10 mouse cellular contexts compared by ENCODE assay signal in genomic region chr7:70325381-70325780, GRCm38 (mm10). TPM values are rescaled to one million over a fixed set of nuclear protein-coding genes. Genes with fewer than 3 reads are reported as not detected.
DNase-seq lines count a peak whose midpoint lies in the region; ATAC-seq lines count a peak whose summit lies in the region.
"Had no signal": no experiment of that assay in that cellular context is flagged by ENCODE, and none has a peak within 500 bp of the region (broad histone marks: within the 10 kb centered on the region; RNA-seq: fewer than 3 reads in every experiment).

No protein-coding gene starts in this region.

- H3K36me3 ChIP-seq in heart, embryonic 12.5 days = no peaks in the 10 kb centered on the region
- H3K36me3 ChIP-seq in heart, embryonic 16.5 days (ENCODE audit: control insufficient read depth, insufficient read depth) = no peaks in the 10 kb centered on the region
- no peaks in the 10 kb centered on the region for H3K36me3 ChIP-seq in midbrain, embryonic 13.5 days
- H3K36me3 ChIP-seq in liver, embryonic 12.5 days = no peaks in the 10 kb centered on the region

- WGBS in heart, embryonic 12.5 days = under 1% methylated on average over 18 of the region's 18 CpGs
- WGBS in heart, embryonic 16.5 days = 4% methylated on average over 18 of the region's 18 CpGs
- WGBS in midbrain, embryonic 13.5 days = under 1% methylated on average over 18 of the region's 18 CpGs
- 1% methylated on average over 18 of the region's 18 CpGs for WGBS in liver, embryonic 12.5 days (ENCODE audit: insufficient replicate concordance)

- peak overlapping the region; percentile 28; the same call in 1 of the 2 replicates for H3K4me2 ChIP-seq in heart, embryonic 12.5 days
- H3K4me2 ChIP-seq in heart, embryonic 16.5 days (ENCODE audit: low read depth, low read length) = peak overlapping the region; percentile 13; the same call in 1 of the 2 replicates
- H3K4me2 ChIP-seq in midbrain, embryonic 13.5 days (replicated peaks) = peak overlapping the region; percentile 45
- no peak overlapping the region for H3K4me2 ChIP-seq in liver, embryonic 12.5 days

- H3K9ac ChIP-seq in heart, embryonic 12.5 days = no peak overlapping the region
- no peak overlapping the region for H3K9ac ChIP-seq in heart, embryonic 16.5 days (ENCODE audit: low read length)
- peak overlapping the region; percentile 48; the same call in 1 of the 2 replicates for H3K9ac ChIP-seq in midbrain, embryonic 13.5 days (replicated peaks)
- no peak overlapping the region for H3K9ac ChIP-seq in liver, embryonic 12.5 days

- H3K27me3 ChIP-seq in heart, embryonic 12.5 days (replicated peaks) = peaks cover 82% of the 10 kb centered on the region
- H3K27me3 ChIP-seq in heart, embryonic 16.5 days (ENCODE audit: control insufficient read depth, insufficient read depth, low read length) = peaks cover 74% of the 10 kb centered on the region
- H3K27me3 ChIP-seq in midbrain, embryonic 13.5 days = peaks cover 97% of the 10 kb centered on the region
- H3K27me3 ChIP-seq in liver, embryonic 12.5 days (replicated peaks) = peaks cover 85% of the 10 kb centered on the region

- H3K27ac ChIP-seq in heart, embryonic 12.5 days (ENCODE audit: poor library complexity, severe bottlenecking) = no peak overlapping the region
- H3K27ac ChIP-seq in heart, embryonic 16.5 days (ENCODE audit: low read length) = no peak overlapping the region
- peak overlapping the region; percentile 78 for H3K27ac ChIP-seq in midbrain, embryonic 13.5 days
- no peak overlapping the region for H3K27ac ChIP-seq in liver, embryonic 12.5 days

- intact Hi-C loops in left cerebral cortex, postnatal 36 days (cut with DNase I) = no loop called here

- no peak for DNase-seq in heart, postnatal 4 days
- DNase-seq in R1 (ENCODE audit: low read depth, low spot score) = peak; percentile 69
- no peak for DNase-seq in left cerebral cortex, postnatal 36 days (ENCODE audit: low spot score in 2 of 2)

- H3K4me3 ChIP-seq in heart, embryonic 12.5 days = no peak overlapping the region
- H3K4me3 ChIP-seq in heart, embryonic 16.5 days (ENCODE audit: low read length) = peak overlapping the region; percentile 17
- peak overlapping the region; percentile 15 for H3K4me3 ChIP-seq in midbrain, embryonic 13.5 days (replicated peaks)
- no peak overlapping the region for H3K4me3 ChIP-seq in liver, embryonic 12.5 days

- no peaks in the 10 kb centered on the region for H3K9me3 ChIP-seq in heart, embryonic 12.5 days (replicated peaks)
- no peaks in the 10 kb centered on the region for H3K9me3 ChIP-seq in heart, embryonic 16.5 days (replicated peaks; ENCODE audit: control insufficient read depth, low read length)
- no peaks in the 10 kb centered on the region for H3K9me3 ChIP-seq in midbrain, embryonic 13.5 days
- no peaks in the 10 kb centered on the region for H3K9me3 ChIP-seq in liver, embryonic 12.5 days (replicated peaks)

- no peaks in the 10 kb centered on the region for H3K4me1 ChIP-seq in heart, embryonic 12.5 days (replicated peaks)
- no peaks in the 10 kb centered on the region for H3K4me1 ChIP-seq in heart, embryonic 16.5 days (ENCODE audit: control insufficient read depth, insufficient read depth, low read length)
- H3K4me1 ChIP-seq in midbrain, embryonic 13.5 days (replicated peaks) = peaks cover 15% of the 10 kb centered on the region; the same call in 1 of the 2 replicates
- H3K4me1 ChIP-seq in liver, embryonic 12.5 days = no peaks in the 10 kb centered on the region

- no peak for ATAC-seq in heart, embryonic 12.5 days (ENCODE audit: insufficient number of reproducible peaks, low FRiP score)
- ATAC-seq in heart, embryonic 16.5 days (replicated peaks; ENCODE audit: extremely low read depth, insufficient read depth, low FRiP score) = no peak
- peak; percentile 21; the same call in 1 of the 2 replicates for ATAC-seq in midbrain, embryonic 13.5 days
- ATAC-seq in erythroid progenitor cell, adult 5-6 weeks (replicated peaks; ENCODE audit: low FRiP score, poor library complexity, severe bottlenecking) = no peak
- no peak for ATAC-seq in liver, embryonic 12.5 days
- ATAC-seq: CD4-positive, CD25-positive, alpha-beta regulatory T cell, adult 4 months had no signal

RNA-seq across cellular contexts. Expression of gene Nr2f2, which starts 41.2 kb away (rescaled TPM):
- polyA plus RNA-seq in heart, embryonic 12.5 days (2016; fragmentation: Nextera tagmentation; extraction: Ambion mirVana) = 26.5 and 27.7 TPM in 2 replicates
- 10 to 100 TPM; 34.3 to 35.0 TPM for total RNA-seq in heart, postnatal 4 days (2021)
- 15.4 and 20.0 TPM in 2 replicates for polyA plus RNA-seq in heart, embryonic 16.5 days (2015; fragmentation: Nextera tagmentation; extraction: Ambion mirVana)
- 132 and 143 TPM in 2 replicates for polyA plus RNA-seq in midbrain, embryonic 13.5 days (2015; fragmentation: Nextera tagmentation; extraction: Ambion mirVana)
- not detected in 2 replicates for total RNA-seq in erythroid progenitor cell, adult 5-6 weeks (2015; ENCODE audit: low replicate concordance)
- total RNA-seq in erythroid progenitor cell, adult 5-6 weeks (2017; ENCODE audit: low replicate concordance) = not detected in 2 replicates
- 10 to 100 TPM; 24.8 to 41.3 TPM for total RNA-seq in left cerebral cortex, postnatal 36 days (2021)
- polyA plus RNA-seq in liver, embryonic 12.5 days (2016; fragmentation: Nextera tagmentation; extraction: Ambion mirVana) = 23.3 and 26.8 TPM in 2 replicates
- total RNA-seq: neutrophil, adult 5-6 weeks had no signal
- polyA plus RNA-seq: CD4-positive, CD25-positive, alpha-beta regulatory T cell, adult 4 months had no signal

Comparison
In these comparisons a context has a peak if more than half of its experiments do, and no peak if none do; other contexts are left out.
1. H3K4me3 ChIP-seq: peak in heart, embryonic 16.5 days (single experiment) and midbrain, embryonic 13.5 days (single experiment); none in heart, embryonic 12.5 days (single experiment) and liver, embryonic 12.5 days (single experiment).